Mouse (Mus musculus) intestine, postnatal 0 days (tissue): ENCODE measurements at regions not wholly inside any gene's neighbourhood (a gene's known extent, or its start where the extent isn't known, plus 50 kb on each side); places are given as distances from the start of the nearest gene placed in this dataset.
"Not testable (repeated sequence)": the region's sequence is repeated elsewhere in the genome, so short reads cannot be mapped to it uniquely, and the experiment has no call there.

Experiments used
- ATAC-seq: fragments of 200-750 bp; cut with Nextera tagmentation; 2 replicates; pipeline ENCODE4 v1.8.0; 2017; ENCODE audit warnings: mild to moderate bottlenecking, moderate TSS enrichment, moderate library complexity
- H3K27ac ChIP-seq: fragments of 300-500 bp; sonication (generic); 2 replicates; pipeline ENCODE4 v1.5.1; 2014; ENCODE audit warnings: mild to moderate bottlenecking, low read depth, low read length, moderate library complexity
- H3K27me3 ChIP-seq: fragments of 300-500 bp; sonication (generic); replicated peaks from 2 replicates; pipeline ENCODE4 v1.6.1; 2014; ENCODE audit warnings: low read length, mixed read lengths; ENCODE audit not compliant: control insufficient read depth, insufficient read depth
- H3K36me3 ChIP-seq: fragments of 300-500 bp; sonication (generic); 2 replicates; pipeline ENCODE4 v1.6.1; 2014; ENCODE audit warnings: mild to moderate bottlenecking, moderate library complexity; ENCODE audit not compliant: control insufficient read depth, insufficient read depth
- H3K4me1 ChIP-seq: fragments of 300-500 bp; sonication (generic); replicated peaks from 2 replicates; pipeline ENCODE4 v1.6.1; 2014; ENCODE audit warnings: antibody characterized with exemption, low read length, mixed read lengths; ENCODE audit not compliant: control insufficient read depth, insufficient read depth
- H3K4me2 ChIP-seq: fragments of 300-500 bp; sonication (generic); replicated peaks from 2 replicates; pipeline ENCODE4 v1.6.1; 2014; ENCODE audit warnings: low read depth, mild to moderate bottlenecking, moderate library complexity
- H3K4me3 ChIP-seq: fragments of 300-500 bp; sonication (generic); 2 replicates; pipeline ENCODE4 v1.5.1; 2014; ENCODE audit warnings: low read depth, low read length
- H3K9ac ChIP-seq: fragments of 300-500 bp; sonication (generic); 2 replicates; pipeline ENCODE4 v1.6.1; 2014; ENCODE audit warnings: mild to moderate bottlenecking, low read depth, low read length
- H3K9me3 ChIP-seq: fragments of 300-500 bp; sonication (generic); 2 replicates; pipeline ENCODE4 v1.6.1; 2016; ENCODE audit warnings: mixed run types; ENCODE audit not compliant: control insufficient read depth
- CTCF ChIP-seq: sonication (generic); IDR thresholded peaks from 2 replicates; pipeline ENCODE4 v1.5.1; 2016; ENCODE audit warnings: low read depth, mild to moderate bottlenecking, control low read depth, antibody characterized with exemption, moderate library complexity
- WGBS: fragments of 180-500 bp; shearing (Covaris S2); extraction: QIAGEN DNeasy Blood & Tissue Kit; methylation state at CpG from one replicate; pipeline ENCODE4 v1.1.7; 2014; 5-methylcytosine and 5-hydroxymethylcytosine counted together

DNA sequence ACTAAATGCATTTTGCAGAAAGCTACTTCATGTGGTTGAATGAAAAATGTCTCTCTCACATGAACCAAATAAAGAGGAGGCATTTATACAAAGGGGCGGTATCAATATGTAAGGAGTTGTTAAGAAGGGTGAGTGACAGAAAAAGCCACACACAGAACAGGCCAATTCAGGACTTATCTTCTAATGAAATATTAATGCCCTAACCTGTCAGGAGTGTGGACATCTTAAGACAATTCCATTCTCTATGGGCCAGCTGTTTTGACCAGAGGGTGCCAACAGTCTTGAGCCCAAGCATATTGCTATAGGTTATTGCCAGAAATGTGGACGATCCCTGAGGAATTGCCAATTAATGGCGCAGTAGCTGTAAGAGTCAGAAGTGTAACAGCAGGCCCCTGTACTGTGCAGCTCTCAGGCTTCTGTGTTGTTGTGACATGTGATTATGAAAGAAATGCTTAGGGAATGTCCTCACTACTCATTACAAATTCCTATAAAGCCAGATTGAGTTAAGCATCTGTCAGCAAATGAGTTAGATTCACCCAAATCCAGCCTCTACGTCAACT, 393.8 kb downstream of the Ice1 start:
- Histone ChIP-seq H3K4me1 (no peaks in the 10 kb centered on the region), H3K36me3 (no peaks in the 10 kb centered on the region), H3K4me2 (no peak overlapping the region), H3K27ac (no peak overlapping the region), H3K9me3 (no peaks in the 10 kb centered on the region), H3K4me3 (no peak overlapping the region), H3K27me3 (no peaks in the 10 kb centered on the region), H3K9ac (no peak overlapping the region)
- WGBS: 88% methylated on average over 4 of the region's 4 CpGs
- no peak for ATAC-seq
- no peak for TF ChIP-seq CTCF

DNA sequence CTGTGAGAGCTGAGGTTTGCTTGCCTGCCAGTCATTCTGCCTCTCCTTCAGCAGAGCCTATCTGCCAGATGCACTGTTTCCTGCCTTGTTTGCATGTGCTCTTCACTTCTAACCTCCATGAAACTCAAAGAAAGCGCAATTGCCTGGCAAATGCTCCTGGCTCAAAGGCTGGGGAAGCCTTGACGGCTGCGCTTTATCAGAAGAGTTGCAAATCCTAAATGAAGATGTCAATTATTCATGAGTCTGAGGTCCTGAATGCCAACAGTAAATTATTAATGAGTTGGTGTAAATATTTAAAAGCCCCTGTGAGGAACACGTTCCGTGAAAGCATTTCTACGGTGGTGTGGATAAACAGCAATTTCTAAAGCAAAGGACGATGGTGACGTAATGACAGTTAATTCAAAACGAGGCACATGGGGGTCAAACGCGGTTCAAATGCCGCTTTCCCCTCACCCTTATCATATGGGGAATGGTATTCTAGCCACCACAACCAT, 377.4 kb downstream of the Ice1 start:
- Histone ChIP-seq H3K4me3 (no peak overlapping the region), H3K9me3 (no peaks in the 10 kb centered on the region), H3K4me2 (no peak overlapping the region), H3K4me1 (no peaks in the 10 kb centered on the region), H3K27me3 (no peaks in the 10 kb centered on the region), H3K9ac (no peak overlapping the region), H3K36me3 (no peaks in the 10 kb centered on the region), H3K27ac (no peak overlapping the region)
- 36% methylated on average over 12 of the region's 12 CpGs for WGBS
- TF ChIP-seq CTCF: no peak
- no peak for ATAC-seq

DNA sequence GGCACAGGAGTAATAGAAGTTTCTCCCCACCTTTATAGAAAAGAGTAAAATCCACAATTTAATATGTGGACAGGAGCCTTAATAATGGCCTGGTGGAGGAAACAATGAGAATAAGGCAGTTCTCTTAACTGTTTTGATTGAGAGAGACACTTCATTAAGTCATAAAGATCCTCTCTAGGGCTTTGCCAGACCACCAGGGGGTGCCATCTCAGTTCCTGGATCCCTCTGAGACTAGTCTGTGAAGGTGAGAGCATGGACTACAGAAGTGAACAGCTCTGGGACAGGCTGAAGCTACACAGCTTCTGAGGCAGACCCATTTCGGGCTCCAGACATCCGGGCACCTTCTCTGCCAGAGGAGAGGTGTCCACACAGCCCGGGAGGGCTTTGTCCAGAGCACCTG, 373.8 kb downstream of the Ice1 start:
- 80% methylated on average over 3 of the region's 3 CpGs for WGBS
- ATAC-seq: no peak
- Histone ChIP-seq H3K4me1 (no peaks in the 10 kb centered on the region), H3K9me3 (no peaks in the 10 kb centered on the region), H3K27me3 (no peaks in the 10 kb centered on the region), H3K4me2 (no peak overlapping the region), H3K36me3 (no peaks in the 10 kb centered on the region), H3K9ac (no peak overlapping the region), H3K27ac (no peak overlapping the region), H3K4me3 (no peak overlapping the region)
- TF ChIP-seq CTCF: peak; percentile 38

DNA sequence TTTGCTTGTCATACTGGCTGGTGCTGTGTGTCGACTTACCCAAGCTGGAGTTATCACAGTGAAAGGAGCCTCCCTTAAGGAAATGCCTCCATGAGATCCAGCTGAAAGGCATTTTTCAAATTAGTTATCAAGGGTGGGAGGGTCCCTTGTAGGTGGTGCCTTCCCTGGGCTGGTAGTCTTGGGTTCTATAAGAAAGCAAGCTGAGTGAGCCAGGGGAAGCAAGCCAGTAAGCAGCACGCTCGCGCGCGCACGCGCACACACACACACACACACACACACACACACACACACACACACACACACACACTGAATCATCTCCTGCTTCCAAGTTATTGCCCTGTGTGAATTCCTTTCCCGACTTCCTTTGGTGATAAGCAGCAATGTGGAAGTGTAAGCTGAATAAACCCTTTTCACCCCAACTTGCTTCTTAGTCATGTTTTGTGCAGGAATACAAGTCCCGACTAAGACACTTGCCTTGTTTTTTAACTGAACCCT, 360.5 kb downstream of the Ice1 start:
- not testable (repeated sequence) for H3K27me3 ChIP-seq, H3K4me2 ChIP-seq, H3K9me3 ChIP-seq, H3K27ac ChIP-seq, H3K9ac ChIP-seq, ATAC-seq, H3K4me1 ChIP-seq, H3K4me3 ChIP-seq, H3K36me3 ChIP-seq
- 75% methylated on average over 10 of the region's 10 CpGs for WGBS

DNA sequence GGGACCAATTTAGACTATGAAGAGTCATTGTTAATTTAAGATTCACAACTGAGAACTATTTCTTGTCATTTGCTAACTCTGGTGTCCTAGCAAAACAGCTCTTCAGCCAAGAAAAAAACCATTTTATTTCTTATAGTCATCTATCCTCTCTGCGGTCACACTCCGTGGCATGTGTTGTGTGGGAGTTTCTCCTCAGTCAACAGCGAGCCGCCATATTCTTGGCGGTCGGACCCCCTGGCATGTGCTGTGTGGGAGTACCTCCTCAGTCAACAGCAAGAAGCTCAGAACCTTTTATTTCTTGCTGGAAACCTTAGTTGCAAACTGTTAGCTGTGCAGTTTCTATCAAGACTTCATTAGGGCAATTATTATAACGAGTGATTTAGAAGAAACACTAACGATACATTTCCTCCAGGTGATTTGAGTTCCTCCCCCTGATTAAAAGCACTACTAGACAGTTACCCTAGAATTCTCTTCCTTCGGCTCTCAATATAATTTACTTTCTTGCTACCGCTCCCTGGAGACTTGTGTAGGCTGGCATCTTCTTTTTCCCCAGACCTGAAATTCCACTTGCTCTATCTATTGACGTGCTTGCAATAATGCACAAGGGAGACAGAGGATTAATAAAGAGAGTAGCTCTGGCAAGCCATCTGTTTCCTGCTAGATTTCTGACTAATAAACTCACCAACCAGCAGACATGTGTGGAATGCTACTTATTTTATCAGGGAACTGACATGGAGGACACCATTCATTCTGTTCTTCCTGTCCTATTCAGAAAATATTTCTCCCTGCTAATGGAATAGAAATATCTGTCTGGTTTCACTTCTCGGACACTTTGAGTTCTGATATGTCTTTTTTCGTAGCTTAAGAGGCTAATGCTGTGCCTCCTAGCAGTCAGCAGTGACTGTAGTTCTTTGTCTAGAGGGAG, 359.5 kb downstream of the Ice1 start:
- Histone ChIP-seq H3K4me3 (no peak overlapping the region), H3K27me3 (no peaks in the 10 kb centered on the region), H3K9ac (no peak overlapping the region), H3K4me2 (no peak overlapping the region), H3K4me1 (no peaks in the 10 kb centered on the region), H3K27ac (no peak overlapping the region), H3K9me3 (no peaks in the 10 kb centered on the region), H3K36me3 (no peaks in the 10 kb centered on the region)
- 81% methylated on average over 13 of the region's 13 CpGs for WGBS
- TF ChIP-seq CTCF: no peak
- ATAC-seq: no peak

DNA sequence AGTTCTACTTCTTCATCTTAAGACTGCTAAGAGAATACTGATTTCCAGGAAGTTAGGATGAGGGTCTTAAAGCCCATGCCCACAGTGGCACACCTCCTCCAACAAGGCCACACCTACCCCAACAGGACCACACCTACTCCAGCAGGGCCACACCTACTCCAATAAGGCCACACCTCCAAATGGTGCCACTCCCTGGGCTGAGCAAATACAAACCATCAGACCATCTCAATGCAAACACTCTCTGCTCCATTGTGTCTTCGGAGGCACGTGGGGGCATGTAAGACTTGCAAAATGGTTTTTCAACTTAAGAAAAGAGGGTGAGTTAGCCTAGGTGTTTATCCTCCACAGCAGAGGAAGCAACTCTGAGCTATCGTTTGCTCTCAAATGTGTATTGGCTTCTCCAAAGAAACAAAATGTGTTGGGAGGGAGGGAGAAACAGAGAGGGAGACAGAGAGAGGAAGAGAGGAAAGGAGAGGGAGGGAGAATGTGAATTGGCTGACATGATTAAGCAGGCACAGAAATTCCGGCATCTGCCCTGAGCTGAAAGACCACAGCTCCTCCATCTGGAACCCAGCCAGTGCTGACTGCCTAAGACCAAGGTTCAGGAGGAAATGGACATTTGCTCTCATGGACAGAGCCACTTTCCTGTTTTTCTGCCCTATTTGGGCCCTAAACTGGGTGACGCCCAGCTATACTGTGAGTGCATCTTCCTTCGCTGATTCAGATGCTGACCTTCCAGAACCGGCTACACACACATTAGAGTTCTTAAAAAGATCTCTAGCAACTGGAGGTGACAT, 356.2 kb downstream of the Ice1 start:
- Histone ChIP-seq H3K36me3 (no peaks in the 10 kb centered on the region), H3K4me3 (no peak overlapping the region), H3K27me3 (no peaks in the 10 kb centered on the region), H3K27ac (no peak overlapping the region), H3K9me3 (no peaks in the 10 kb centered on the region), H3K9ac (no peak overlapping the region), H3K4me1 (no peaks in the 10 kb centered on the region), H3K4me2 (no peak overlapping the region)
- WGBS: 55% methylated on average over 7 of the region's 7 CpGs
- TF ChIP-seq CTCF: no peak
- no peak for ATAC-seq
